ENCODE assay signal across 8 mouse cellular contexts in the genomic region with DNA sequence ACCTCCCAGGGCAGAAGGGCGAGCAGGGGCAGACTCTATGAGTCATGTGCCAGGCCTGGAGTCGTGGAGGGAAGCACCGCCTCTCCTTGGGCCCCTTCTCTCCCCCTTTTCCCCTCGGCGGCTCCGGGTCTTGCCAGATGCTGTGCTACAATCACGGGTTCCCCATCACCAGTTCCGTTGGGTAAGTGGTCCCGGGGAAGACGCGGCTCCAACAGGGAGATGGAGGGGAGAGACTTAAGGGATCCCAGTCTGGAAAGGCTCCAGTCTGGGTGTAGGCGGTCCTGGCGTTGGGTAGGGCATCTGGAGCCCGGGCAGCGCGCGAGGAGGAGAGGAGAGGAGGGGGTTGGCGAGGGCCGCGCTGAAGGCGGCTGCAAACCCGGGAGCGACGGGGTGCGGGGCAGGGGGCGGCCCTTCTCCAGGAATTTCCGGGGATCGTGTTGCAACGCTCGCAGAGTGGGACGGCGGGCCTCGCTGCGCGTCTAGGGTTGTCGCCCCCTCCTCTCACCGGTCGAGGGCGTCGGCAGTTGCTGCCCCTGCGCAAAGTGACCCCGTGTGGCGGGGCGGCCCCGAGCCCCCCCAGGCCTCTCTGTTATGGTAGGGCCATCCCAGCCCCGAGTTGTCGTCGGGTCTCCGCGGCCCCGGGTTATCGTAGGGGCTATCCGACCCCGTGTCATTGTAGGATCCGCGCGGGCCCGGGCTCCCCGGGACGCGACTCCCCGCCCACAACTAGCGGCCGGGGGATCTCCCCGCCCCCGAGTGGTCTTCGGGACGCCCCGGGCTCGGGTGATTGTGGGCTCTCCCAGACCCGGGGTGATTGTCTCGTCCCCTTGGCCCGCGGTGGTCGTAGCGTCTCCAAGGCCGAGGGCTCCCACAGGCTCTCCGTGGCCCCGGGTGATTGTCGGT. TPM values are rescaled to one million over a fixed set of nuclear protein-coding genes. Genes with fewer than 3 reads are reported as not detected.
DNase-seq lines count a peak whose midpoint lies in the region; ATAC-seq and TF ChIP-seq lines count a peak whose summit lies in the region.

A gene (plus strand): TSS at position 100 of the 903 bp plus-strand sequence.

- no peak for TF ChIP-seq CTCF in heart, postnatal 0 days (IDR thresholded peaks at IDR 0.05; ENCODE audit: low read depth)
- TF ChIP-seq CTCF in liver, embryonic 14.5 days (IDR thresholded peaks at IDR 0.05; ENCODE audit: low read depth) = 0 out of 2 replicates have a peak, but pooled peaks have one; percentile 1

- peaks cover 26% of the 10 kb centered on the region for H3K4me1 ChIP-seq in forebrain, embryonic 15.5 days
- peaks cover 6% of the 10 kb centered on the region; the same call in 1 of the 2 replicates for H3K4me1 ChIP-seq in heart, postnatal 0 days (ENCODE audit: control insufficient read depth, insufficient read depth)
- peaks cover 0 to 4% of the 10 kb centered on the region in 2 experiments; a peak in 2 of 4 replicates for H3K4me1 ChIP-seq in liver, embryonic 14.5 days (replicated peaks; ENCODE audit: control insufficient read depth in 2 of 2, insufficient read depth in 2 of 2, low read length in 1 of 2)
- H3K4me1 ChIP-seq in neural tube, embryonic 12.5 days = peaks cover 13% of the 10 kb centered on the region

- peak within 1 kb of the TSS; percentile 98 for H3K27ac ChIP-seq in forebrain, embryonic 15.5 days (replicated peaks)
- peak within 1 kb of the TSS; percentile 78 for H3K27ac ChIP-seq in heart, postnatal 0 days (ENCODE audit: low read depth)
- no peak within 1 kb of the TSS for H3K27ac ChIP-seq in liver, embryonic 14.5 days
- H3K27ac ChIP-seq in neural tube, embryonic 12.5 days = peak within 1 kb of the TSS; percentile 85

- peak within 1 kb of the TSS; percentile 80 for H3K4me3 ChIP-seq in forebrain, embryonic 15.5 days
- H3K4me3 ChIP-seq in heart, postnatal 0 days (ENCODE audit: low read depth, low read length) = peak within 1 kb of the TSS; percentile 71
- peak within 1 kb of the TSS; percentile 45 to 50 for H3K4me3 ChIP-seq in liver, embryonic 14.5 days (ENCODE audit: insufficient read depth in 1 of 2, low read depth in 2 of 2, low read length in 2 of 2)
- H3K4me3 ChIP-seq in neural tube, embryonic 12.5 days = peak within 1 kb of the TSS; percentile 71

- ATAC-seq in forebrain, embryonic 15.5 days (replicated peaks) = peak; percentile 76
- ATAC-seq in heart, postnatal 0 days (ENCODE audit: insufficient read depth, low read depth) = peak; percentile 72
- peak; percentile 5; the same call in 1 of the 2 replicates for ATAC-seq in liver, embryonic 14.5 days (ENCODE audit: insufficient read depth)
- peak; percentile 67 for ATAC-seq in neural tube, embryonic 12.5 days (ENCODE audit: low FRiP score, low read depth)

- no peaks in the 10 kb centered on the region for H3K9me3 ChIP-seq in forebrain, embryonic 15.5 days
- no peaks in the 10 kb centered on the region for H3K9me3 ChIP-seq in heart, postnatal 0 days (replicated peaks; ENCODE audit: control insufficient read depth, low read length)
- no peaks in the 10 kb centered on the region for H3K9me3 ChIP-seq in liver, embryonic 14.5 days (ENCODE audit: control insufficient read depth, low read length)
- no peaks in the 10 kb centered on the region for H3K9me3 ChIP-seq in neural tube, embryonic 12.5 days

- TF ChIP-seq EP300 in heart, postnatal 0 days (IDR thresholded peaks at IDR 0.05; ENCODE audit: low read depth) = no peak
- no peak for TF ChIP-seq EP300 in liver, embryonic 14.5 days (IDR thresholded peaks at IDR 0.05; ENCODE audit: low read depth)

- DNase-seq in B cell, adult 2 months = peak; percentile 27 to 33
- peak; percentile 60 to 61 for DNase-seq in adrenal gland, adult 18-20 months (ENCODE audit: low spot score in 2 of 2)
- DNase-seq in heart, postnatal 0 days (ENCODE audit: low spot score) = peak; percentile 72
- peak; percentile 89 for DNase-seq in kidney, postnatal 14 days
- no peak for DNase-seq in liver, embryonic 14.5 days (ENCODE audit: low read depth in 3 of 3, low spot score in 3 of 3)
- DNase-seq in urinary bladder, postnatal 25 days (ENCODE audit: low spot score) = peak; percentile 57

- H3K36me3 ChIP-seq in forebrain, embryonic 15.5 days = peaks cover 23% of the 10 kb centered on the region
- H3K36me3 ChIP-seq in heart, postnatal 0 days (replicated peaks; ENCODE audit: control insufficient read depth, insufficient read depth, low read length) = peaks cover 20% of the 10 kb centered on the region
- H3K36me3 ChIP-seq in liver, embryonic 14.5 days (replicated peaks; ENCODE audit: control insufficient read depth, insufficient read depth, low read depth) = no peaks in the 10 kb centered on the region
- peaks cover 26% of the 10 kb centered on the region for H3K36me3 ChIP-seq in neural tube, embryonic 12.5 days

- WGBS in forebrain, embryonic 15.5 days = under 1% methylated on average over 75 of the region's 80 CpGs
- under 1% methylated on average over 78 of the region's 80 CpGs for WGBS in heart, postnatal 0 days
- 3% methylated on average over 79 of the region's 80 CpGs for WGBS in liver, embryonic 14.5 days (ENCODE audit: insufficient replicate concordance)
- WGBS in neural tube, embryonic 12.5 days = under 1% methylated on average over 79 of the region's 80 CpGs

- peak within 1 kb of the TSS; percentile 80 for H3K9ac ChIP-seq in forebrain, embryonic 15.5 days (replicated peaks)
- peak within 1 kb of the TSS; percentile 78 for H3K9ac ChIP-seq in heart, postnatal 0 days (replicated peaks; ENCODE audit: low read depth, low read length)
- H3K9ac ChIP-seq in liver, embryonic 14.5 days (replicated peaks) = peak within 1 kb of the TSS; percentile 3; the same call in 1 of the 2 replicates
- peak within 1 kb of the TSS; percentile 95 for H3K9ac ChIP-seq in neural tube, embryonic 12.5 days

- H3K4me2 ChIP-seq in forebrain, embryonic 15.5 days (replicated peaks) = peak within 1 kb of the TSS; percentile 56
- H3K4me2 ChIP-seq in heart, postnatal 0 days (ENCODE audit: low read depth, low read length) = peak within 1 kb of the TSS; percentile 74
- H3K4me2 ChIP-seq in liver, embryonic 14.5 days (ENCODE audit: low read depth) = peak within 1 kb of the TSS; percentile 51
- H3K4me2 ChIP-seq in neural tube, embryonic 12.5 days (replicated peaks) = peak within 1 kb of the TSS; percentile 71

- H3K27me3 ChIP-seq in forebrain, embryonic 15.5 days = no peaks in the 10 kb centered on the region
- no peaks in the 10 kb centered on the region for H3K27me3 ChIP-seq in heart, postnatal 0 days (ENCODE audit: control insufficient read depth, insufficient read depth, low read length)
- H3K27me3 ChIP-seq in liver, embryonic 14.5 days (ENCODE audit: control insufficient read depth, insufficient read depth, low read length) = peaks cover 49% of the 10 kb centered on the region
- no peaks in the 10 kb centered on the region for H3K27me3 ChIP-seq in neural tube, embryonic 12.5 days (replicated peaks)

RNA-seq across cellular contexts. Expression of the gene that starts here (rescaled TPM):
- total RNA-seq in adrenal gland, adult 18-20 months (2021) = 10 to 100 TPM; 69.9 to 71.9 TPM
- 55.9 and 56.3 TPM in 2 replicates for polyA plus RNA-seq in forebrain, embryonic 15.5 days (2015; fragmentation: Nextera tagmentation; extraction: Ambion mirVana)
- 55.1 and 57.5 TPM in 2 replicates for total RNA-seq in heart, postnatal 0 days (2014; rRNA removed; ENCODE audit: low replicate concordance)
- 37.1 and 39.7 TPM in 2 replicates for polyA plus RNA-seq in heart, postnatal 0 days (2015; fragmentation: Nextera tagmentation; extraction: Ambion mirVana)
- 7.1 and 7.7 TPM in 2 replicates for polyA plus RNA-seq in liver, embryonic 14.5 days (2012; rRNA removed)
- polyA plus RNA-seq in liver, embryonic 14.5 days (2014; fragmentation: Nextera tagmentation; extraction: Ambion mirVana) = 11.3 and 12.4 TPM in 2 replicates
- 71.0 and 76.5 TPM in 2 replicates for polyA plus RNA-seq in neural tube, embryonic 12.5 days (2016; fragmentation: Nextera tagmentation; extraction: Ambion mirVana)

Comparison
In these comparisons a context has a peak if more than half of its experiments do, and no peak if none do; other contexts are left out.
1. DNase-seq: peak in B cell, adult 2 months (2 of 2), adrenal gland, adult 18-20 months (2 of 2), heart, postnatal 0 days (single experiment), kidney, postnatal 14 days (single experiment) and urinary bladder, postnatal 25 days (single experiment); none in liver, embryonic 14.5 days (0 of 3).
2. ATAC-seq: peak in every context shown above with its lines; median percentile 76 in forebrain, embryonic 15.5 days; 72 in heart, postnatal 0 days; 67 in neural tube, embryonic 12.5 days; 5 in liver, embryonic 14.5 days.
3. H3K9ac ChIP-seq: peak in every context shown above with its lines; median percentile 95 in neural tube, embryonic 12.5 days; 80 in forebrain, embryonic 15.5 days; 78 in heart, postnatal 0 days; 3 in liver, embryonic 14.5 days.
4. Peak in every context shown above with its lines, with median percentiles within 50 percentile points of each other: H3K4me2 ChIP-seq and H3K4me3 ChIP-seq.